Mouse (Mus musculus): ENCODE measurements around the gene 5530400C23Rik.
"Not testable (repeated sequence)": the region's sequence is repeated elsewhere in the genome, so short reads cannot be mapped to it uniquely, and the experiment has no call there.

5530400C23Rik gene

GRCm38 (mm10) chr6:133291916-133292315 lies at the start of gene 5530400C23Rik:
TSS of gene 5530400C23Rik (plus strand) at chr6:133292216.
- in situ Hi-C loops (cut with MboI): not testable (repeated sequence)

GRCm38 (mm10) chr6:133305952-133306715 lies 14.1 kb downstream of the 5530400C23Rik start:
- in situ Hi-C loops (cut with MboI): no loop called here

- in situ Hi-C loops (cut with MboI): not testable (repeated sequence)
Measured at GRCm38 (mm10) chr6:133313896-133314295, 21.9 kb downstream of the 5530400C23Rik start.

GRCm38 (mm10) chr6:133338535-133338934 lies 46.5 kb downstream of the 5530400C23Rik start:
- in situ Hi-C loops (cut with MboI): no loop called here

GRCm38 (mm10) chr6:133341731-133342130 lies 49.7 kb downstream of the 5530400C23Rik start:
- in situ Hi-C loops (cut with MboI): not testable (repeated sequence)

Measured in mature B cell (primary cell).